Mouse (Mus musculus): ENCODE results near the gene Fshr.

DNA sequence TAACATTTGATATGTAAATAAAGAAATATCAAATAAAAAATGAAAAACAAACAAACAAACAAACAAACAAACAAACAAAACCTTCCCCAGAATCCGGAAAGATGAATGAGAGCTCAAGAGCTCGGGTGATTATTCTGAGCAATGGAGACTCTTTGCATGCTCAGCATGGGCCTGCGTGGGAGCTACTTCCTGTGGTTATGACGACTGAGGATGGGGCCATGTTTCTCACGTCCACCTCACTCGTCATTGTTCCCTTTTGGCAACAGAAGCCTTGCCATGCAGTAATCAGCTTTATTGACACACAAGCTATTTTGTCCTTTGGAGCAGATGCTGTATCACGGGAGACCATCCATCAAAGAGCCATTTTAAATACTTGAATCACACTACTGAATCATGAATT is 191.8 kb downstream of the Fshr start:
- TF ChIP-seq POLR2A (IDR thresholded peaks at IDR 0.05; ENCODE audit: low read depth, low read length) = no peak
- TF ChIP-seq CTCF (IDR thresholded peaks at IDR 0.05; ENCODE audit: borderline replicate concordance, insufficient read depth, low read length) = no peak

Data from embryonic fibroblast, embryonic 13.5 days (primary cell).